Mouse (Mus musculus): Measurements from ENCODE around the gene Zfp697. TPM values are rescaled to one million over a fixed set of nuclear protein-coding genes. Genes with fewer than 3 reads are reported as not detected.
"Not testable (repeated sequence)": the region's sequence is repeated elsewhere in the genome, so short reads cannot be mapped to it uniquely, and the experiment has no call there.

The Zfp697 gene
- 9.9 and 11.5 TPM in 2 replicates for polyA plus RNA-seq (2014; fragmentation: Nextera tagmentation; extraction: Ambion mirVana)

DNA sequence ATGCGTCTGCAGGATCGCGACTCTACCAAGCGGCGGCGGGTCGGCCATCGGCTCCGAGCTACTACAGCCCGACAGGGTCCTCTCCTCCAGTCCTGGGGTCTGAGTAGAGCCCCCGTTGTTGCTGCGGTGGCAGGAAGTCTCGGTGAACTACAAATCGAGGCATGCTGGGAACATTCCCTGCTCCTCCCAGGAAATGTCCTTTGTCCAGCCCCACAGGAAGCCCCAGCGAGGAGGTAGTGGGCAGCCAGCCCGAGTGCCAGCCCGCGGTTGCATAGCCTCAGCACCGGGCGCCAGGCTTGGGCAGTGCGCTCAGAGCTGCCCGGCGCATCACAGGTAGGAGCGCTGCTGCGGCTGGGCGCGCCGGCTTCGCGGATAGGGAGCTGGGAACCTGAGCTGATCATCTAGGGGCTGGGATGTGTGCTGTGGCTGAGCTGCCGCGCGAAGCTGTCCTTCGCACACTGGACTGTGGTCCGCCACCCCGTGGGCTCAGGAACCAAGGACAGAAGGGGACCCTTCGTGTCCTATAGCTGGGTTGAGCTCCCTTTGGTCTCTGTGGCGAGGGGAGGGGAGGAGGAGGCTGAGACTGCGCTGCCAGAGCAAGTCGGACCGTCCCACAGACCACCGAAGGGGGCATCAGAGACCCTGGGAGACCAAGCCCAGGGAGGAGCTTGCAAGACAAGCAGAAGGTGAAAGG, at the start of gene Zfp697:
Gene Zfp697 (plus strand): TSS at position 216 of the 694 bp plus-strand sequence.
- under 1% methylated on average over 42 of the region's 42 CpGs for WGBS
- Histone ChIP-seq H3K4me3 (ENCODE audit: low read depth, low read length) (peak within 1 kb of the TSS; percentile 95), H3K27ac (ENCODE audit: low read depth) (peak within 1 kb of the TSS; percentile 69), H3K9me3 (ENCODE audit: control insufficient read depth, low read length) (no peaks in the 10 kb centered on the region), H3K4me1 (replicated peaks; ENCODE audit: control insufficient read depth, insufficient read depth, low read length) (peaks cover 17% of the 10 kb centered on the region), H3K27me3 (replicated peaks; ENCODE audit: control insufficient read depth, insufficient read depth, low read length) (no peaks in the 10 kb centered on the region), H3K9ac (ENCODE audit: low read length) (peak within 1 kb of the TSS; percentile 83), H3K4me2 (ENCODE audit: low read length) (peak within 1 kb of the TSS; percentile 98), H3K36me3 (ENCODE audit: control insufficient read depth, insufficient read depth, low read length) (no peaks in the 10 kb centered on the region)
- peak; percentile 88 for DNase-seq (ENCODE audit: low spot score)
- ATAC-seq (replicated peaks; ENCODE audit: low FRiP score, low TSS enrichment, low read depth): peak; percentile 89

DNA sequence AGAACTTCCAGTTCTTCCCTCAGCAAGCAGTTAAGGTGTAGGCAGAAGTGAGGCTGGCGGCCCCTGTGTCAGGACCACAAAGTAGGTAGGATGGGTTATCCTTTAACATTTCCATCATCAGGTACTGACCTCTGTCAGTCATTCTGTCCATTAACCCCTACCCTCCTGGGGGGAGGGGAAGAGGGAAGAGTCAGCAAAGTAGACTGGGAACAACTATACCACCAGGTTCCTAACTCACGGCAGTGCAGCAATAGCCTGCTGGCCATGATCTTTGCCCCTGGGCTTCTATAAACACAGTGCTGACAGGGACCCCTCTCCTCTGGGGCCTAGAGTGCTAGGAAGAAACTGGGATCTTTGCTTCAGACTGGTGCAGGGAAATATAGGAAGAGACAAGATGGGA, 48.3 kb upstream of the Zfp697 start:
- Histone ChIP-seq H3K27ac (ENCODE audit: low read depth) (no peak overlapping the region), H3K4me2 (ENCODE audit: low read length) (no peak overlapping the region), H3K36me3 (ENCODE audit: control insufficient read depth, insufficient read depth, low read length) (peaks cover 37% of the 10 kb centered on the region), H3K9me3 (ENCODE audit: control insufficient read depth, low read length) (no peaks in the 10 kb centered on the region), H3K4me1 (replicated peaks; ENCODE audit: control insufficient read depth, insufficient read depth, low read length) (peaks cover 23% of the 10 kb centered on the region), H3K27me3 (replicated peaks; ENCODE audit: control insufficient read depth, insufficient read depth, low read length) (no peaks in the 10 kb centered on the region), H3K4me3 (ENCODE audit: low read depth, low read length) (no peak overlapping the region), H3K9ac (ENCODE audit: low read length) (no peak overlapping the region)
- ATAC-seq (replicated peaks; ENCODE audit: low FRiP score, low TSS enrichment, low read depth) (no peak), DNase-seq (ENCODE audit: low spot score) (no peak)
- WGBS: 71% methylated on average over 2 of the region's 2 CpGs

DNA sequence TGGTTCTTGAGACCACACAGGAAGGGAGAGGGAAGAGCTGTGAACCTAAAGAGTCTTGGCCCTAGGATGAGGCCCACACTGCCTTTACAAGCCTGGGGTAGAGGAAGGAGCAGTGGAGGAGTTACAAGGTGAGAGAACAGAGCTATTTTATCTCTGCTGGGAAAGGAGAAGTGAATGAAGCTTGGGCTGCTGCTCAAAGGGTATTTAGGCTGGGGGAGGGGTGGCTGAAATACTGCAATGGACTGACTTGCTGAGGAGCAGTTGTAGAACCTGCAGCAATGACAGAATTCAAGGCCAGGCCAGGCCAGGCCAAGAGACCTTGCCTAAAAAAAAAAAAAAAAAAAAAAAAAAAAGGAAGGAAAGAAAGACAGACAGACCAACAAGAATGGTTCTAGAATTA, 46.9 kb upstream of the Zfp697 start:
- no peak for DNase-seq (ENCODE audit: low spot score)
- Histone ChIP-seq H3K27ac (ENCODE audit: low read depth) (no peak overlapping the region), H3K36me3 (ENCODE audit: control insufficient read depth, insufficient read depth, low read length) (peaks cover 32% of the 10 kb centered on the region)

DNA sequence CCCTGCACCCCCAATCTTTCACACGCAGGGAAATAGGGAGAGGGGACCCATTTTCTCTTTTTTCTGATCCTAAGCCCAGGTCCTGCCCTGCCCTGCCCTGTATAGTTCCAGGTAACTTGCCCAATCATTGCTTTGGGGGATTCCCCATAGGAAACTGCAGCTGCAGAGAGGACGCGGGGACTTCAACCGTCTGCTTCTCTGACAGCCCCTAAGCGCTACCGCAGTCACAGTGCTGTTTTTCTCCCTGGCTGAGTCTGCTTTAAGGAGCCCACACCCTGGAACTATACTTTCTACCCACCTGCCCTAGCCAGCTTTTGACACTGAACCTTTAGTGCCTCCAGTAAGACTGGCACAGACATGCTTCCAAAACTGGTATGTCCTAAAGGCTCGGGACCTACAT, 46.4 kb upstream of the Zfp697 start:
- Histone ChIP-seq H3K4me2 (ENCODE audit: low read length) (no peak overlapping the region), H3K4me3 (ENCODE audit: low read depth, low read length) (no peak overlapping the region), H3K9me3 (ENCODE audit: control insufficient read depth, low read length) (no peaks in the 10 kb centered on the region), H3K36me3 (ENCODE audit: control insufficient read depth, insufficient read depth, low read length) (peaks cover 31% of the 10 kb centered on the region), H3K27ac (ENCODE audit: low read depth) (no peak overlapping the region), H3K4me1 (replicated peaks; ENCODE audit: control insufficient read depth, insufficient read depth, low read length) (peaks cover 26% of the 10 kb centered on the region), H3K27me3 (replicated peaks; ENCODE audit: control insufficient read depth, insufficient read depth, low read length) (no peaks in the 10 kb centered on the region), H3K9ac (ENCODE audit: low read length) (no peak overlapping the region)
- DNase-seq (ENCODE audit: low spot score) (no peak), ATAC-seq (replicated peaks; ENCODE audit: low FRiP score, low TSS enrichment, low read depth) (no peak)
- 77% methylated on average over 7 of the region's 7 CpGs for WGBS

More for the DNA sequence above, 46.9 kb upstream of the Zfp697 start:
- H3K4me2 ChIP-seq (ENCODE audit: low read length): no peak overlapping the region
- H3K9me3 ChIP-seq (ENCODE audit: control insufficient read depth, low read length): no peaks in the 10 kb centered on the region
- H3K4me1 ChIP-seq (replicated peaks; ENCODE audit: control insufficient read depth, insufficient read depth, low read length): peaks cover 26% of the 10 kb centered on the region
- ATAC-seq (replicated peaks; ENCODE audit: low FRiP score, low TSS enrichment, low read depth): no peak
- H3K27me3 ChIP-seq (replicated peaks; ENCODE audit: control insufficient read depth, insufficient read depth, low read length): no peaks in the 10 kb centered on the region
- H3K4me3 ChIP-seq (ENCODE audit: low read depth, low read length): no peak overlapping the region
- no peak overlapping the region for H3K9ac ChIP-seq (ENCODE audit: low read length)

DNA sequence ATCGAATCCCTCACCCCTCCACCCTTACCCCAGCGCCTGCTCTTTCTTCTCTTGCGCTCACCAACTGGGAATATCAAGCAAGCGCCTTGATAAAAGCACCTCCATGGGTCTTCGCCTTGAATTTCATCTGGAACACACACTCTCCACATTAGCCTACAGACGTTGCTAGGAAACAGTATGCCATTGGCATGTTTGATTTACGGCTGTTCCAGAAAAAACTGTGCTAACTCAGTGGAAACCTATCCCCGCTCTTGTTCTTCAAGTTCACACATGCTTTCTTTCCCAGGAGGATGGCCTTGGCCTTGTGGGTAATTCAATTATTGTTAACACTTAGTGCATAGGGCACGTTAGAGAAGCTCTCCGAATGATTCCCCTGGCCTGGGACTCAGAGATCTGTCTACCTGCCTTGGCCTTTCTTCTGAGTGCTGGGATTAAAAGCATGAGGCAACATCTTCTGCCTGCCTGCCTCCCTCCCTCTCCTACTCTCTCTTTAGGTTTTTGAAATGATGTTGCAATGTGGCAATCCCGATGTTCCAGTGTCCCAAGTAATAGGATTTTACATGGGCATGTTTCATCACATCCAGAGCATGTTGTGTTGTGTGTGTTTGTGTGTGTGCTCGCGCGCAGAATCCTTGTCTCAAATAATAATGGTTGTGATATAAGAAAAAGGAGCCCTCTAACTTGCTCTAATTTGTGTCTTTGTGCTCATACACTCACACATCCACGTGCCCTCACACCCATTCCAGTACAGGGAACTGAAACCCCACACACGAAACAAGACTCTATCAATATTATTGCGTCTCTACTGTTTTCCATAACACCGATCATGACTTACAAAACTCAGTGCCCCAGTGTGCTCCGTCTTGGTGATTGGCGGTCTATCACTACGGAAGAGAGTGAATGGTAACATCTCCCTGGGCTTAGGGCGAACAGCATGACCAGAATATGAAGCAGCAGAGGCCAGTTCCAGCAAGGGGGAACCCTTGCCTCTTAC, 45.3 kb upstream of the Zfp697 start:
- no peak overlapping the region for H3K9ac ChIP-seq (ENCODE audit: low read length)
- no peaks in the 10 kb centered on the region for H3K27me3 ChIP-seq (replicated peaks; ENCODE audit: control insufficient read depth, insufficient read depth, low read length)
- 81% methylated on average over 22 of the region's 22 CpGs for WGBS
- peaks cover 23% of the 10 kb centered on the region for H3K36me3 ChIP-seq (ENCODE audit: control insufficient read depth, insufficient read depth, low read length)
- H3K4me3 ChIP-seq (ENCODE audit: low read depth, low read length): no peak overlapping the region
- H3K4me1 ChIP-seq (replicated peaks; ENCODE audit: control insufficient read depth, insufficient read depth, low read length): peaks cover 26% of the 10 kb centered on the region
- no peak overlapping the region for H3K27ac ChIP-seq (ENCODE audit: low read depth)
- H3K4me2 ChIP-seq (ENCODE audit: low read length): peak overlapping the region; percentile 55; the same call in 1 of the 2 replicates
- no peak for DNase-seq (ENCODE audit: low spot score)
- no peaks in the 10 kb centered on the region for H3K9me3 ChIP-seq (ENCODE audit: control insufficient read depth, low read length)
- ATAC-seq (replicated peaks; ENCODE audit: low FRiP score, low TSS enrichment, low read depth): no peak

DNA sequence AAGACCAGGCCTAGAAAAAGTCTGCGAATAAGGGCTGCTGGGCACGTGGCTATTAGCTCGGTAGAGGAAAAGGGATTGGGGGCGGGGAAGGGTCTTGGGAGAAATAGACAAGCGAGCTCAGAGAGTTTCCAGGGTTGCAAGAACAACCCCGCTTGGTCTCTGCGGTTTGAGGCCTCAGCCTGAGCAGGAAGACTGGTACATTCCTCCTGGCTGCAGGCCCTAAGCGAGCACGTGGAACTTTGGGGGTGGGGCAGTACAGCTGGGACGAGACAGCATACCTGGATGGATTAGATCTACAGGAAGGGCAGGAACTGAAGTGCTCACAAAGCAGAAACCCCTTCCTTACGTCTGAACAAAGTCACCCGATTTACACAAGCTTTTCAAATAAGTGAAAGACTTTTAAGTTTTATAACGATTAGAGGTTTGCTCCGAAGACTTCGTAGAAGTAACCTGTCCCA, 43.6 kb upstream of the Zfp697 start:
- WGBS: 6% methylated on average over 15 of the region's 15 CpGs
- ATAC-seq (replicated peaks; ENCODE audit: low FRiP score, low TSS enrichment, low read depth): peak; percentile 65; the same call in 1 of the 2 replicates

DNA sequence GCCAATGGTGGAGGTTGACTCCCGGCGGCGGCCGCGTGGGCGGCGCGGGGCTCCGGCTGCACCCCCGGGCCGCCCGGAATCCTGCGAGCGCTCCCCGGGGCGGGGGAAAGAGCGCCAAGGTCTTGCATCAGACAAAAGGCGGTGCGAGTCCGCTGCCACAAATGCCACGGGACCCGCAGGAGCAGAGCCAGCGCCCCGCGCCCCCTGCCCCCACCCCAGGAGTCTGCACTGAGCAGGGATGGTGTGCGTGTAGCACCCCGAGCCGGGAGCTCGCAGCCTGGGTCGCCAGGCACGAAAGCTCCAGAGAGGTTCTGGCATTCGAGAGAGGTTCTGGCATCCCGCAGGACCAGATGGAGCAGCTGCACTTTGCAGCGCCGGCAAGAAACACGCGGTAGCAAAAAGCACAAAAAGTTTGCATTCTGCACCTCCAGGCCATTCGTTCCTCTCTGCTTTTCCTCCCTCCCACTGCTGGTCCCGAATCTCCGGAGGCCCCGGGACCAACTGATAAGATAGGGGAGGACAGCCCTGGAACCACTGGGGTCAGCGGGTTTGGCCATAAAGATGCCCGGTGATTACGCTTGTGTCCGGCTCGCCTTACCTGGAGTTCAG, 43.1 kb upstream of the Zfp697 start:
- Histone ChIP-seq H3K27ac (ENCODE audit: low read depth) (peak overlapping the region; percentile 58), H3K9me3 (ENCODE audit: control insufficient read depth, low read length) (no peaks in the 10 kb centered on the region), H3K4me3 (ENCODE audit: low read depth, low read length) (peak overlapping the region; percentile 50), H3K27me3 (replicated peaks; ENCODE audit: control insufficient read depth, insufficient read depth, low read length) (no peaks in the 10 kb centered on the region), H3K4me2 (ENCODE audit: low read length) (peak overlapping the region; percentile 55), H3K4me1 (replicated peaks; ENCODE audit: control insufficient read depth, insufficient read depth, low read length) (peaks cover 26% of the 10 kb centered on the region), H3K36me3 (ENCODE audit: control insufficient read depth, insufficient read depth, low read length) (peaks cover 4% of the 10 kb centered on the region; the same call in 1 of the 2 replicates), H3K9ac (ENCODE audit: low read length) (peak overlapping the region; percentile 59)
- WGBS: under 1% methylated on average over 46 of the region's 46 CpGs
- ATAC-seq (replicated peaks; ENCODE audit: low FRiP score, low TSS enrichment, low read depth) (peak; percentile 59), DNase-seq (ENCODE audit: low spot score) (peak; percentile 85)

More for the DNA sequence above, 43.6 kb upstream of the Zfp697 start:
- Histone ChIP-seq H3K36me3 (ENCODE audit: control insufficient read depth, insufficient read depth, low read length) (peaks cover 9% of the 10 kb centered on the region; the same call in 1 of the 2 replicates), H3K27me3 (replicated peaks; ENCODE audit: control insufficient read depth, insufficient read depth, low read length) (no peaks in the 10 kb centered on the region), H3K9ac (ENCODE audit: low read length) (peak overlapping the region; percentile 59), H3K27ac (ENCODE audit: low read depth) (peak overlapping the region; percentile 58), H3K4me2 (ENCODE audit: low read length) (peak overlapping the region; percentile 55), H3K9me3 (ENCODE audit: control insufficient read depth, low read length) (no peaks in the 10 kb centered on the region), H3K4me3 (ENCODE audit: low read depth, low read length) (peak overlapping the region; percentile 50), H3K4me1 (replicated peaks; ENCODE audit: control insufficient read depth, insufficient read depth, low read length) (peaks cover 26% of the 10 kb centered on the region)
- peak; percentile 82 for DNase-seq (ENCODE audit: low spot score)

DNA sequence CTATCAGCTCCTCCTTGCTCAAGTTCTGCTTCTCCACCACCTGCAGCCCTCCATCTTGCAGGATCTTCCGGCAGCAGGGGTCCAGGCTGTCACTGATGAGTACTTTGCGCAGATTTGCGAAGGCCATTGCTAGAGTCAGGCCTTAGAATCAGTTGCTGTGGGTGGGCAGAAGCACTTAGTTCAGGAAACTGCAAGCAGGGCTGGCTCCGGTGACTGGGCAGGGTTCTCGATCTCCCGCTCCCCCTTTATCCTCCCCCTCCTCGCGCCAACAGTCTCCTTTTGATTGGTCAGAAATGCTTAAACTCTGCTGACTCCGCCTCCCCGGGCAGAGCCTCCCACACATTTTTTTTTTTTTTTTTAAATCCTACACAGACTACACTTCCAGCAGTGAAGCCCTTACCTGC, 42.6 kb upstream of the Zfp697 start, which contains the start of gene Phgdh:
Gene Phgdh (minus strand): TSS at position 285 of the 404 bp plus-strand sequence.
- H3K4me1 ChIP-seq (replicated peaks; ENCODE audit: control insufficient read depth, insufficient read depth, low read length): peaks cover 26% of the 10 kb centered on the region
- H3K36me3 ChIP-seq (ENCODE audit: control insufficient read depth, insufficient read depth, low read length); H3K27me3 ChIP-seq (replicated peaks; ENCODE audit: control insufficient read depth, insufficient read depth, low read length); H3K9me3 ChIP-seq (ENCODE audit: control insufficient read depth, low read length): not testable (repeated sequence)
- H3K27ac ChIP-seq (ENCODE audit: low read depth): peak within 1 kb of the TSS; percentile 58
- peak; percentile 83 for ATAC-seq (replicated peaks; ENCODE audit: low FRiP score, low TSS enrichment, low read depth)
- WGBS: 0% methylated on average over 9 of the region's 10 CpGs
- peak within 1 kb of the TSS; percentile 55 for H3K4me2 ChIP-seq (ENCODE audit: low read length)
- H3K4me3 ChIP-seq (ENCODE audit: low read depth, low read length): peak within 1 kb of the TSS; percentile 50
- peak within 1 kb of the TSS; percentile 59 for H3K9ac ChIP-seq (ENCODE audit: low read length)
- DNase-seq (ENCODE audit: low spot score): peak; percentile 81

Data from intestine, embryonic 14.5 days (tissue).